In genomic region chr6:88200693-88201609, GRCm38 (mm10) we compare ENCODE assay signal across 11 mouse cellular contexts. TPM values are rescaled to one million over a fixed set of nuclear protein-coding genes. Genes with fewer than 3 reads are reported as not detected.
A peak's percentile ranks its signal among the peaks of the same experiment; 100 is the strongest.
DNase-seq lines count a peak whose midpoint lies in the region; ATAC-seq lines count a peak whose summit lies in the region.
"Had no signal": no experiment of that assay in that cellular context is flagged by ENCODE, and none has a peak within 500 bp of the region (broad histone marks: within the 10 kb centered on the region; RNA-seq: fewer than 3 reads in every experiment).

No protein-coding gene starts in this region.

- peak overlapping the region; percentile 54 for H3K4me3 ChIP-seq in forebrain, embryonic 10.5 days
- H3K4me3 ChIP-seq in forebrain, embryonic 15.5 days, result no peak overlapping the region
- peak overlapping the region; percentile 51 for H3K4me3 ChIP-seq in lung, embryonic 15.5 days
- H3K4me3 ChIP-seq in kidney, embryonic 15.5 days (replicated peaks), result peak overlapping the region; percentile 56
- H3K4me3 ChIP-seq in neural tube, embryonic 11.5 days (ENCODE audit: low read depth, low read length), result peak overlapping the region; percentile 12; the same call in 1 of the 2 replicates

- H3K9ac ChIP-seq in forebrain, embryonic 15.5 days (replicated peaks), result no peak overlapping the region
- no peak overlapping the region for H3K9ac ChIP-seq in lung, embryonic 15.5 days
- peak overlapping the region; percentile 53; the same call in 1 of the 2 replicates for H3K9ac ChIP-seq in kidney, embryonic 15.5 days
- H3K9ac ChIP-seq in neural tube, embryonic 11.5 days (ENCODE audit: low read length), result no peak overlapping the region

- no peaks in the 10 kb centered on the region for H3K36me3 ChIP-seq in forebrain, embryonic 10.5 days (replicated peaks)
- H3K36me3 ChIP-seq in forebrain, embryonic 15.5 days, result no peaks in the 10 kb centered on the region
- no peaks in the 10 kb centered on the region for H3K36me3 ChIP-seq in lung, embryonic 15.5 days
- H3K36me3 ChIP-seq in kidney, embryonic 15.5 days, result 0 out of 2 replicates have a peak, but pooled peaks cover 4% of the 10 kb centered on the region
- no peaks in the 10 kb centered on the region for H3K36me3 ChIP-seq in neural tube, embryonic 11.5 days (ENCODE audit: control insufficient read depth, insufficient read depth, low read length)

- ATAC-seq in forebrain, embryonic 15.5 days (replicated peaks), result no peak
- no peak for ATAC-seq in lung, embryonic 15.5 days (ENCODE audit: borderline replicate concordance, extremely low read depth, low FRiP score, low TSS enrichment)
- no peak for ATAC-seq in kidney, embryonic 15.5 days (replicated peaks; ENCODE audit: low FRiP score)
- ATAC-seq in neural tube, embryonic 11.5 days (ENCODE audit: insufficient read depth, low FRiP score, low TSS enrichment), result no peak

- no peak overlapping the region for H3K4me2 ChIP-seq in forebrain, embryonic 15.5 days (replicated peaks)
- H3K4me2 ChIP-seq in lung, embryonic 15.5 days, result peak overlapping the region; percentile 79
- H3K4me2 ChIP-seq in kidney, embryonic 15.5 days, result peak overlapping the region; percentile 80
- H3K4me2 ChIP-seq in neural tube, embryonic 11.5 days (ENCODE audit: low read depth), result 0 out of 2 replicates have a peak overlapping the region, but pooled peaks have one; percentile 3

- H3K4me1 ChIP-seq in forebrain, embryonic 10.5 days, result peaks cover 94% of the 10 kb centered on the region
- peaks cover 32% of the 10 kb centered on the region for H3K4me1 ChIP-seq in forebrain, embryonic 15.5 days
- H3K4me1 ChIP-seq in lung, embryonic 15.5 days, result peaks cover 41% of the 10 kb centered on the region
- H3K4me1 ChIP-seq in kidney, embryonic 15.5 days, result peaks cover 95% of the 10 kb centered on the region
- peaks cover 14% of the 10 kb centered on the region for H3K4me1 ChIP-seq in neural tube, embryonic 11.5 days (ENCODE audit: control insufficient read depth, insufficient read depth, low read length)

- no peaks in the 10 kb centered on the region for H3K9me3 ChIP-seq in forebrain, embryonic 10.5 days
- H3K9me3 ChIP-seq in forebrain, embryonic 15.5 days, result no peaks in the 10 kb centered on the region
- H3K9me3 ChIP-seq in lung, embryonic 15.5 days, result no peaks in the 10 kb centered on the region
- no peaks in the 10 kb centered on the region for H3K9me3 ChIP-seq in kidney, embryonic 15.5 days (replicated peaks)
- no peaks in the 10 kb centered on the region for H3K9me3 ChIP-seq in neural tube, embryonic 11.5 days (ENCODE audit: control insufficient read depth, low read length)

- no peak overlapping the region for H3K27ac ChIP-seq in forebrain, embryonic 10.5 days
- H3K27ac ChIP-seq in forebrain, embryonic 15.5 days (replicated peaks), result no peak overlapping the region
- H3K27ac ChIP-seq in lung, embryonic 15.5 days, result 0 out of 2 replicates have a peak overlapping the region, but pooled peaks have one; percentile 84
- H3K27ac ChIP-seq in kidney, embryonic 15.5 days, result peak overlapping the region; percentile 84
- H3K27ac ChIP-seq in neural tube, embryonic 11.5 days (ENCODE audit: low read depth, low read length), result no peak overlapping the region

- DNase-seq in forebrain, embryonic 10.5 days (ENCODE audit: extremely low spot score, low spot score), result peak; percentile 30
- DNase-seq in lung, adult 18-20 months, result no peak
- peak; percentile 24 for DNase-seq in neural tube, embryonic 11.5 days (ENCODE audit: low spot score)
- no peak for DNase-seq in gastrocnemius, postnatal 4 days (ENCODE audit: low spot score in 2 of 2)
- no peak for DNase-seq in cerebellum, adult 11-12 months
- DNase-seq: adrenal gland, postnatal 10 days; B cell, adult 2 months had no signal

- 5% methylated on average over 20 of the region's 20 CpGs for WGBS in forebrain, embryonic 10.5 days
- WGBS in forebrain, embryonic 15.5 days, result 5% methylated on average over 20 of the region's 20 CpGs
- WGBS in lung, embryonic 15.5 days, result 31% methylated on average over 20 of the region's 20 CpGs
- WGBS in kidney, embryonic 15.5 days, result 25% methylated on average over 20 of the region's 20 CpGs
- WGBS in neural tube, embryonic 11.5 days, result 4% methylated on average over 20 of the region's 20 CpGs

- H3K27me3 ChIP-seq in forebrain, embryonic 10.5 days (ENCODE audit: poor library complexity, severe bottlenecking), result peaks cover 100% of the 10 kb centered on the region
- H3K27me3 ChIP-seq in forebrain, embryonic 15.5 days, result peaks cover 92% of the 10 kb centered on the region
- H3K27me3 ChIP-seq in lung, embryonic 15.5 days, result peaks cover 100% of the 10 kb centered on the region
- H3K27me3 ChIP-seq in kidney, embryonic 15.5 days, result peaks cover 98% of the 10 kb centered on the region
- H3K27me3 ChIP-seq in neural tube, embryonic 11.5 days (ENCODE audit: control insufficient read depth, insufficient read depth, low read length), result peaks cover 97% of the 10 kb centered on the region

RNA-seq across cellular contexts. Expression of gene Gata2, which starts 7.3 kb away (rescaled TPM):
- 18.2 and 19.6 TPM in 2 replicates for polyA plus RNA-seq in forebrain, embryonic 10.5 days (2016; fragmentation: Nextera tagmentation; extraction: Ambion mirVana)
- 2.1 and 2.7 TPM in 2 replicates for polyA plus RNA-seq in forebrain, embryonic 15.5 days (2015; fragmentation: Nextera tagmentation; extraction: Ambion mirVana)
- 17.5 and 17.9 TPM in 2 replicates for polyA plus RNA-seq in lung, embryonic 15.5 days (2015; fragmentation: Nextera tagmentation; extraction: Ambion mirVana)
- 42.1 and 59.5 TPM in 2 replicates for polyA plus RNA-seq in kidney, embryonic 15.5 days (2015; fragmentation: Nextera tagmentation; extraction: Ambion mirVana)
- 8.3 and 8.9 TPM in 2 replicates for polyA plus RNA-seq in neural tube, embryonic 11.5 days (2014; fragmentation: Nextera tagmentation; extraction: Ambion mirVana)
- total RNA-seq in gastrocnemius, postnatal 4 days (2021), result 1 to 10 TPM; 6.2 to 7.9 TPM

RNA-seq across cellular contexts. Expression of gene Dnajb8, which starts 21.1 kb away (rescaled TPM):
- not detected in 2 replicates for polyA plus RNA-seq in forebrain, embryonic 10.5 days (2016; fragmentation: Nextera tagmentation; extraction: Ambion mirVana)
- not detected in 2 replicates for polyA plus RNA-seq in forebrain, embryonic 15.5 days (2015; fragmentation: Nextera tagmentation; extraction: Ambion mirVana)
- polyA plus RNA-seq in lung, embryonic 15.5 days (2015; fragmentation: Nextera tagmentation; extraction: Ambion mirVana), result not detected in 2 replicates
- not detected in 2 replicates for polyA plus RNA-seq in kidney, embryonic 15.5 days (2015; fragmentation: Nextera tagmentation; extraction: Ambion mirVana)
- not detected in 2 replicates for polyA plus RNA-seq in neural tube, embryonic 11.5 days (2014; fragmentation: Nextera tagmentation; extraction: Ambion mirVana)
- total RNA-seq in gastrocnemius, postnatal 4 days (2021), result not detected
- total RNA-seq: adrenal gland, postnatal 10 days; layer of hippocampus, postnatal 14 days had no signal

Comparison
In these comparisons a context has a peak if more than half of its experiments do, and no peak if none do; other contexts are left out.
1. DNase-seq: peak in forebrain, embryonic 10.5 days (single experiment) and neural tube, embryonic 11.5 days (single experiment); none in lung, adult 18-20 months (0 of 2), gastrocnemius, postnatal 4 days (0 of 2) and cerebellum, adult 11-12 months (single experiment).
2. H3K27ac ChIP-seq: peak in lung, embryonic 15.5 days (single experiment) and kidney, embryonic 15.5 days (single experiment); none in forebrain, embryonic 10.5 days (single experiment), forebrain, embryonic 15.5 days (single experiment) and neural tube, embryonic 11.5 days (single experiment).